Mouse (Mus musculus): ENCODE data around the gene Tmco1. TPM values are rescaled to one million over a fixed set of nuclear protein-coding genes. Genes with fewer than 3 reads are reported as not detected.

Tmco1 gene
- polyA plus RNA-seq, 1 experiment = 59.8 TPM

- no peaks in the 10 kb centered on the region for H3K27me3 ChIP-seq (ENCODE audit: control insufficient read depth, insufficient read depth, insufficient read length)
- no peak overlapping the region for H3K4me3 ChIP-seq (ENCODE audit: insufficient read depth, poor library complexity, severe bottlenecking)
- TF ChIP-seq CEBPB (IDR thresholded peaks at IDR 0.05; ENCODE audit: low read depth) = no peak
- peaks cover 99% of the 10 kb centered on the region for H3K79me2 ChIP-seq (ENCODE audit: control insufficient read depth, insufficient read depth)
- no peak overlapping the region for H3ac ChIP-seq (ENCODE audit: control insufficient read depth, insufficient read length, low read depth)
- peaks cover 93% of the 10 kb centered on the region for H3K79me3 ChIP-seq (ENCODE audit: low read depth)
- H3K36me3 ChIP-seq (ENCODE audit: control insufficient read depth, insufficient read depth) = peaks cover 23% of the 10 kb centered on the region
Measured at GRCm38 (mm10) chr1:167280061-167280460, 28.1 kb upstream of the Tmco1 start.

GRCm38 (mm10) chr1:167282112-167282511 is 26.1 kb upstream of the Tmco1 start:
- Histone ChIP-seq H3ac (ENCODE audit: control insufficient read depth, insufficient read length, low read depth) (no peak overlapping the region), H3K79me2 (ENCODE audit: control insufficient read depth, insufficient read depth) (peaks cover 78% of the 10 kb centered on the region), H3K27me3 (ENCODE audit: control insufficient read depth, insufficient read depth, insufficient read length) (no peaks in the 10 kb centered on the region), H3K79me3 (ENCODE audit: low read depth) (peaks cover 72% of the 10 kb centered on the region), H3K4me3 (ENCODE audit: insufficient read depth, poor library complexity, severe bottlenecking) (no peak overlapping the region), H3K36me3 (ENCODE audit: control insufficient read depth, insufficient read depth) (peaks cover 23% of the 10 kb centered on the region)
- no peak for TF ChIP-seq MAX (IDR thresholded peaks at IDR 0.05)
- TF ChIP-seq CEBPB (IDR thresholded peaks at IDR 0.05; ENCODE audit: low read depth) = no peak
- TF ChIP-seq CTCF (IDR thresholded peaks at IDR 0.05; ENCODE audit: control insufficient read depth, insufficient read depth, insufficient read length) = no peak

GRCm38 (mm10) chr1:167282768-167283167 is 25.4 kb upstream of the Tmco1 start:
- Histone ChIP-seq H3K27me3 (ENCODE audit: control insufficient read depth, insufficient read depth, insufficient read length) (no peaks in the 10 kb centered on the region), H3ac (ENCODE audit: control insufficient read depth, insufficient read length, low read depth) (no peak overlapping the region), H3K79me2 (ENCODE audit: control insufficient read depth, insufficient read depth) (peaks cover 72% of the 10 kb centered on the region), H3K79me3 (ENCODE audit: low read depth) (peaks cover 66% of the 10 kb centered on the region), H3K36me3 (ENCODE audit: control insufficient read depth, insufficient read depth) (peaks cover 23% of the 10 kb centered on the region), H3K4me3 (ENCODE audit: insufficient read depth, poor library complexity, severe bottlenecking) (peak overlapping the region; percentile 87)
- TF ChIP-seq MYOD1 (IDR thresholded peaks at IDR 0.05; ENCODE audit: control insufficient read depth, insufficient read length, low read depth) (no peak), FOSL1 (IDR thresholded peaks at IDR 0.05; ENCODE audit: insufficient read depth, low read length, poor library complexity, severe bottlenecking) (no peak), MAX (IDR thresholded peaks at IDR 0.05) (no peak), MYOG (IDR thresholded peaks at IDR 0.05; ENCODE audit: control insufficient read depth, extremely low read depth, insufficient read length) (no peak), CEBPB (IDR thresholded peaks at IDR 0.05; ENCODE audit: low read depth) (no peak), CTCF (IDR thresholded peaks at IDR 0.05; ENCODE audit: control insufficient read depth, insufficient read depth, insufficient read length) (no peak), USF1 (IDR thresholded peaks at IDR 0.05; ENCODE audit: low read depth) (no peak)

GRCm38 (mm10) chr1:167283441-167284257 is 24.5 kb upstream of the Tmco1 start:
- H3K4me3 ChIP-seq (ENCODE audit: insufficient read depth, poor library complexity, severe bottlenecking) = peak overlapping the region; percentile 87
- peaks cover 63% of the 10 kb centered on the region for H3K79me2 ChIP-seq (ENCODE audit: control insufficient read depth, insufficient read depth)
- H3ac ChIP-seq (ENCODE audit: control insufficient read depth, insufficient read length, low read depth) = peak overlapping the region; percentile 72
- H3K27me3 ChIP-seq (ENCODE audit: control insufficient read depth, insufficient read depth, insufficient read length) = no peaks in the 10 kb centered on the region
- peaks cover 23% of the 10 kb centered on the region for H3K36me3 ChIP-seq (ENCODE audit: control insufficient read depth, insufficient read depth)
- peaks cover 58% of the 10 kb centered on the region for H3K79me3 ChIP-seq (ENCODE audit: low read depth)
- TF ChIP-seq MAX (IDR thresholded peaks at IDR 0.05) = peak; percentile 93
- no peak for TF ChIP-seq MYOD1 (IDR thresholded peaks at IDR 0.05; ENCODE audit: control insufficient read depth, insufficient read length, low read depth)
- TF ChIP-seq CTCF (IDR thresholded peaks at IDR 0.05; ENCODE audit: control insufficient read depth, insufficient read depth, insufficient read length) = peak; percentile 14

- Histone ChIP-seq H3ac (ENCODE audit: control insufficient read depth, insufficient read length, low read depth) (peak overlapping the region; percentile 72), H3K36me3 (ENCODE audit: control insufficient read depth, insufficient read depth) (peaks cover 19% of the 10 kb centered on the region), H3K79me2 (ENCODE audit: control insufficient read depth, insufficient read depth) (peaks cover 56% of the 10 kb centered on the region), H3K79me3 (ENCODE audit: low read depth) (peaks cover 51% of the 10 kb centered on the region), H3K27me3 (ENCODE audit: control insufficient read depth, insufficient read depth, insufficient read length) (no peaks in the 10 kb centered on the region), H3K4me3 (ENCODE audit: insufficient read depth, poor library complexity, severe bottlenecking) (peak overlapping the region; percentile 87)
- TF ChIP-seq MAX (IDR thresholded peaks at IDR 0.05) (no peak), CTCF (IDR thresholded peaks at IDR 0.05; ENCODE audit: control insufficient read depth, insufficient read depth, insufficient read length) (peak; percentile 12), CEBPB (IDR thresholded peaks at IDR 0.05; ENCODE audit: low read depth) (no peak), FOSL1 (IDR thresholded peaks at IDR 0.05; ENCODE audit: insufficient read depth, low read length, poor library complexity, severe bottlenecking) (no peak)
Measured at GRCm38 (mm10) chr1:167284258-167284836, 23.8 kb upstream of the Tmco1 start.

- H3K4me3 ChIP-seq (ENCODE audit: insufficient read depth, poor library complexity, severe bottlenecking) = peak overlapping the region; percentile 87
- H3K36me3 ChIP-seq (ENCODE audit: control insufficient read depth, insufficient read depth) = peaks cover 16% of the 10 kb centered on the region
- no peak for TF ChIP-seq CTCF (IDR thresholded peaks at IDR 0.05; ENCODE audit: control insufficient read depth, insufficient read depth, insufficient read length)
- no peak for TF ChIP-seq MYOD1 (IDR thresholded peaks at IDR 0.05; ENCODE audit: control insufficient read depth, insufficient read length, low read depth)
- TF ChIP-seq CEBPB (IDR thresholded peaks at IDR 0.05; ENCODE audit: low read depth) = no peak
- TF ChIP-seq FOSL1 (IDR thresholded peaks at IDR 0.05; ENCODE audit: insufficient read depth, low read length, poor library complexity, severe bottlenecking) = no peak
- no peak for TF ChIP-seq MYOG (IDR thresholded peaks at IDR 0.05; ENCODE audit: control insufficient read depth, extremely low read depth, insufficient read length)
- TF ChIP-seq MAX (IDR thresholded peaks at IDR 0.05) = no peak
- no peak for TF ChIP-seq USF1 (IDR thresholded peaks at IDR 0.05; ENCODE audit: low read depth)
- H3ac ChIP-seq (ENCODE audit: control insufficient read depth, insufficient read length, low read depth) = peak overlapping the region; percentile 72
- H3K27me3 ChIP-seq (ENCODE audit: control insufficient read depth, insufficient read depth, insufficient read length) = no peaks in the 10 kb centered on the region
- H3K79me2 ChIP-seq (ENCODE audit: control insufficient read depth, insufficient read depth) = peaks cover 51% of the 10 kb centered on the region
- H3K79me3 ChIP-seq (ENCODE audit: low read depth) = peaks cover 46% of the 10 kb centered on the region
Measured at GRCm38 (mm10) chr1:167284837-167285319, 23.3 kb upstream of the Tmco1 start.

Data from C2C12 (cell line).